Mouse (Mus musculus) embryonic fibroblast, embryonic 13.5 days (primary cell): Measurements from ENCODE around the gene Alkbh8.

Experiments used
- CTCF ChIP-seq: IDR thresholded peaks from 2 replicates; pipeline ENCODE4 v1.5.1; 2011; ENCODE audit warnings: mild to moderate bottlenecking, control low read depth, low read length, moderate library complexity, borderline replicate concordance; ENCODE audit not compliant: insufficient read depth
- POLR2A ChIP-seq: IDR thresholded peaks from 2 replicates; pipeline ENCODE4 v1.6.1; 2011; ENCODE audit warnings: low read depth, mild to moderate bottlenecking, control low read depth, low read length, moderate library complexity

DNA sequence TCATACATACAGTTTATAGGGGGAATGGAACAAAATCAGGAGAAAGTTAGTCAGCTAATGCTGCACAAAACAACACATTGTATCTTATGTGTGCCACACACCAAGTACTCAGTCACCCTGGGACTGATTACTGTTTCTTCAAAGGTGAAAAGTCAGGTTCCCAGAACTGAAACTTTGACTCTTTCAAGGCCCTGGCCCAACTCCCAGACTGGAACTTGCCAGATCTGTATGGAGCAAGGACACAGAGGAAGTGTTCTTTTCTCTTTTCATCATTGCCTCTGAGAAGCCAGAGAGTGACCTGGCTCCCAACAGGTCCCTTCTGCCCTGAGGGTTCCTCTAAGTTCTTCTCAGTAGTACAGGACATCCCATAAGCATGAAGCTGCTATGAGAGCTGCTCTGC, 10.2 kb downstream of the Alkbh8 start:
- TF ChIP-seq CTCF (no peak), POLR2A (no peak)
